Mouse (Mus musculus): ENCODE measurements around the gene Plekhm3. TPM values are rescaled to one million over a fixed set of nuclear protein-coding genes. Genes with fewer than 3 reads are reported as not detected.
A peak's percentile ranks its signal among the peaks of the same experiment; 100 is the strongest.
"Not testable (repeated sequence)": the region's sequence is repeated elsewhere in the genome, so short reads cannot be mapped to it uniquely, and the experiment has no call there.

The Plekhm3 gene
- polyA plus RNA-seq, 1 experiment: 2.7 TPM

- Histone ChIP-seq H3K27ac (ENCODE audit: control insufficient read depth, insufficient read depth, low read depth, low read length) (no peak overlapping the region), H3K36me3 (ENCODE audit: control insufficient read depth, insufficient read depth, low read length) (no peaks in the 10 kb centered on the region), H3K4me3 (ENCODE audit: control insufficient read depth, low read depth, low read length) (no peak overlapping the region), H3K4me1 (ENCODE audit: control insufficient read depth, insufficient read depth, low read length) (peaks cover 4% of the 10 kb centered on the region; the same call in 1 of the 2 replicates), H3K27me3 (ENCODE audit: control insufficient read depth, insufficient read depth, low read length) (no peaks in the 10 kb centered on the region)
- no peak for TF ChIP-seq CTCF (IDR thresholded peaks at IDR 0.05; ENCODE audit: control insufficient read depth, insufficient read depth, insufficient replicate concordance, low read depth, low read length)
- TF ChIP-seq POLR2A (IDR thresholded peaks at IDR 0.05; ENCODE audit: control insufficient read depth, low read depth, low read length): no peak
Observed at GRCm38 (mm10) chr1:64978321-64978799, 21.7 kb upstream of the Plekhm3 start.

- no peaks in the 10 kb centered on the region for H3K36me3 ChIP-seq (ENCODE audit: control insufficient read depth, insufficient read depth, low read length)
- no peak overlapping the region for H3K4me3 ChIP-seq (ENCODE audit: control insufficient read depth, low read depth, low read length)
- peaks cover 4% of the 10 kb centered on the region; the same call in 1 of the 2 replicates for H3K4me1 ChIP-seq (ENCODE audit: control insufficient read depth, insufficient read depth, low read length)
- TF ChIP-seq CTCF (IDR thresholded peaks at IDR 0.05; ENCODE audit: control insufficient read depth, insufficient read depth, insufficient replicate concordance, low read depth, low read length) (no peak), POLR2A (IDR thresholded peaks at IDR 0.05; ENCODE audit: control insufficient read depth, low read depth, low read length) (no peak)
- H3K27ac ChIP-seq (ENCODE audit: control insufficient read depth, insufficient read depth, low read depth, low read length): no peak overlapping the region
- no peaks in the 10 kb centered on the region for H3K27me3 ChIP-seq (ENCODE audit: control insufficient read depth, insufficient read depth, low read length)
Observed at GRCm38 (mm10) chr1:64975346-64975745, 18.7 kb upstream of the Plekhm3 start.

- Histone ChIP-seq H3K4me3 (ENCODE audit: control insufficient read depth, low read depth, low read length) (no peak overlapping the region), H3K4me1 (ENCODE audit: control insufficient read depth, insufficient read depth, low read length) (peaks cover 4% of the 10 kb centered on the region; the same call in 1 of the 2 replicates), H3K27me3 (ENCODE audit: control insufficient read depth, insufficient read depth, low read length) (no peaks in the 10 kb centered on the region), H3K36me3 (ENCODE audit: control insufficient read depth, insufficient read depth, low read length) (no peaks in the 10 kb centered on the region), H3K27ac (ENCODE audit: control insufficient read depth, insufficient read depth, low read depth, low read length) (no peak overlapping the region)
- TF ChIP-seq CTCF (IDR thresholded peaks at IDR 0.05; ENCODE audit: control insufficient read depth, insufficient read depth, insufficient replicate concordance, low read depth, low read length) (no peak), POLR2A (IDR thresholded peaks at IDR 0.05; ENCODE audit: control insufficient read depth, low read depth, low read length) (no peak)
Observed at GRCm38 (mm10) chr1:64970685-64971084, 14.1 kb upstream of the Plekhm3 start.

GRCm38 (mm10) chr1:64957021-64957489, 431 bp upstream of the Plekhm3 start:
- H3K27ac ChIP-seq (ENCODE audit: control insufficient read depth, insufficient read depth, low read depth, low read length): no peak overlapping the region
- peak overlapping the region; percentile 92 for H3K4me3 ChIP-seq (ENCODE audit: control insufficient read depth, low read depth, low read length)
- no peaks in the 10 kb centered on the region for H3K4me1 ChIP-seq (ENCODE audit: control insufficient read depth, insufficient read depth, low read length)
- no peaks in the 10 kb centered on the region for H3K36me3 ChIP-seq (ENCODE audit: control insufficient read depth, insufficient read depth, low read length)
- no peak for TF ChIP-seq CTCF (IDR thresholded peaks at IDR 0.05; ENCODE audit: control insufficient read depth, insufficient read depth, insufficient replicate concordance, low read depth, low read length)
- no peak for TF ChIP-seq POLR2A (IDR thresholded peaks at IDR 0.05; ENCODE audit: control insufficient read depth, low read depth, low read length)
- no peaks in the 10 kb centered on the region for H3K27me3 ChIP-seq (ENCODE audit: control insufficient read depth, insufficient read depth, low read length)

- not testable (repeated sequence) for H3K27ac ChIP-seq (ENCODE audit: control insufficient read depth, insufficient read depth, low read depth, low read length); H3K4me3 ChIP-seq (ENCODE audit: control insufficient read depth, low read depth, low read length); H3K4me1 ChIP-seq (ENCODE audit: control insufficient read depth, insufficient read depth, low read length); H3K27me3 ChIP-seq (ENCODE audit: control insufficient read depth, insufficient read depth, low read length); H3K36me3 ChIP-seq (ENCODE audit: control insufficient read depth, insufficient read depth, low read length)
Observed at GRCm38 (mm10) chr1:64954786-64955185, 1.8 kb downstream of the Plekhm3 start.

- TF ChIP-seq POLR2A (IDR thresholded peaks at IDR 0.05; ENCODE audit: control insufficient read depth, low read depth, low read length) (no peak), CTCF (IDR thresholded peaks at IDR 0.05; ENCODE audit: control insufficient read depth, insufficient read depth, insufficient replicate concordance, low read depth, low read length) (no peak)
- H3K36me3 ChIP-seq (ENCODE audit: control insufficient read depth, insufficient read depth, low read length): no peaks in the 10 kb centered on the region
Observed at GRCm38 (mm10) chr1:64950271-64950670, 6.4 kb downstream of the Plekhm3 start.

GRCm38 (mm10) chr1:64949377-64949776, 7.2 kb downstream of the Plekhm3 start:
- TF ChIP-seq POLR2A (IDR thresholded peaks at IDR 0.05; ENCODE audit: control insufficient read depth, low read depth, low read length) (no peak), CTCF (IDR thresholded peaks at IDR 0.05; ENCODE audit: control insufficient read depth, insufficient read depth, insufficient replicate concordance, low read depth, low read length) (no peak)
- Histone ChIP-seq H3K4me1 (ENCODE audit: control insufficient read depth, insufficient read depth, low read length) (no peaks in the 10 kb centered on the region), H3K27ac (ENCODE audit: control insufficient read depth, insufficient read depth, low read depth, low read length) (no peak overlapping the region), H3K27me3 (ENCODE audit: control insufficient read depth, insufficient read depth, low read length) (no peaks in the 10 kb centered on the region), H3K4me3 (ENCODE audit: control insufficient read depth, low read depth, low read length) (no peak overlapping the region), H3K36me3 (ENCODE audit: control insufficient read depth, insufficient read depth, low read length) (no peaks in the 10 kb centered on the region)

More at GRCm38 (mm10) chr1:64950271-64950670, 6.4 kb downstream of the Plekhm3 start:
- no peak overlapping the region for H3K27ac ChIP-seq (ENCODE audit: control insufficient read depth, insufficient read depth, low read depth, low read length)
- H3K4me3 ChIP-seq (ENCODE audit: control insufficient read depth, low read depth, low read length): no peak overlapping the region
- no peaks in the 10 kb centered on the region for H3K27me3 ChIP-seq (ENCODE audit: control insufficient read depth, insufficient read depth, low read length)
- H3K4me1 ChIP-seq (ENCODE audit: control insufficient read depth, insufficient read depth, low read length): no peaks in the 10 kb centered on the region

- H3K27ac ChIP-seq (ENCODE audit: control insufficient read depth, insufficient read depth, low read depth, low read length): no peak overlapping the region
- H3K4me3 ChIP-seq (ENCODE audit: control insufficient read depth, low read depth, low read length): no peak overlapping the region
- TF ChIP-seq CTCF (IDR thresholded peaks at IDR 0.05; ENCODE audit: control insufficient read depth, insufficient read depth, insufficient replicate concordance, low read depth, low read length): no peak
- TF ChIP-seq POLR2A (IDR thresholded peaks at IDR 0.05; ENCODE audit: control insufficient read depth, low read depth, low read length): no peak
- H3K36me3 ChIP-seq (ENCODE audit: control insufficient read depth, insufficient read depth, low read length): no peaks in the 10 kb centered on the region
- no peaks in the 10 kb centered on the region for H3K4me1 ChIP-seq (ENCODE audit: control insufficient read depth, insufficient read depth, low read length)
- no peaks in the 10 kb centered on the region for H3K27me3 ChIP-seq (ENCODE audit: control insufficient read depth, insufficient read depth, low read length)
Observed at GRCm38 (mm10) chr1:64946106-64946505, 10.5 kb downstream of the Plekhm3 start.

All from testis, adult 2 months (tissue).